Mouse (Mus musculus): ENCODE data around the gene Dclk2.

GRCm38 (mm10) chr3:86950652-86951051, 30.0 kb upstream of the Dclk2 start:
- no peak for TF ChIP-seq POLR2A (IDR thresholded peaks at IDR 0.05; ENCODE audit: low read depth, low read length)
- TF ChIP-seq CTCF (conservative IDR thresholded peaks at IDR 0.05; ENCODE audit: insufficient read depth, insufficient read length, low read depth, low read length): no peak

Data from kidney, adult 2 months (tissue).